Mouse (Mus musculus): ENCODE measurements at regions not wholly inside any gene's neighbourhood (a gene's known extent, or its start where the extent isn't known, plus 50 kb on each side); places are given as distances from the start of the nearest gene placed in this dataset.
"Not testable (repeated sequence)": the region's sequence is repeated elsewhere in the genome, so short reads cannot be mapped to it uniquely, and the experiment has no call there.

DNA sequence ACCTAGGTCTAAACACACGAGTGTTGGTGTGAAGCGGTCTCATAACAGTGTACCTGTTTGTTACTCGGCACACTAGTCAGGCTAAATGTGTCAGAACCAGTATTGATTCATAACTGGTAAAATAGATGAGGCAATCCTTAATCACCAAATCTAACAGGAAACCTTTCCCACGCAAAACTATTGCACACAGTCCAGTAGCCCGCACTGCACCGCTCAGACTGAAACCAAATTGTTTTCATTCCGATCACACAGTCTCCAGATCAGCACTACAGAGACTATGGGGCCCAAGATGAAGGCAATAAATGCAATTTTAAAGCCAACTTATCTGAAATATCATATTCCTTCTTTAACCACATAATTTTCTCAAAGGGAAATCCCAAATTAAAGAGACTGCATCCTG lies 246.1 kb upstream of the Smim15 start:
- Histone ChIP-seq H3K4me1 (ENCODE audit: control insufficient read depth, insufficient read depth, low read length) (peaks cover 16% of the 10 kb centered on the region), H3K4me3 (ENCODE audit: insufficient read depth, low read length) (no peak overlapping the region), H3K27ac (ENCODE audit: insufficient read depth, low read length) (no peak overlapping the region)
- TF ChIP-seq CTCF (IDR thresholded peaks at IDR 0.05; ENCODE audit: extremely low read depth, insufficient read depth, low read length) (no peak), POLR2A (IDR thresholded peaks at IDR 0.05; ENCODE audit: extremely low read depth, insufficient read depth, low read length) (no peak)

DNA sequence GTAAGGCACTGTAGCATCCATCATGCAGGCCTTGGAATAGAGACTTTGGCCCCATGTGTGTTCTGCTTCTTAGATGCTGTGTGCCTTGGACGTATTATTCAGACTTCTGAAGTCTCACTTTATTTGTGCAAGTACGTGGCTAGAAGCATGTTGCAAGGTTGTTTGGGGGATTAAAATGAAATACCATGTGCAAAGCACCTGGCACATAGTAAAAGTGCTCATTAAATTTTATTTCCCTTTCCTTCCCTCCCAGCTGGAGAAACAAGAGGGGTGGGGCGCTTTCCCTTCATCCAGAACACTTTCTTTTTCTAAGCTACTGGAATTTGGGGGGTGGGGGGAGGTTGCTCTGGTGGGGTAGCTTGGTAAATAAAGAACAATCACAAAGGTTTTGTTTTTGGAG lies 248.7 kb upstream of the Smim15 start:
- Histone ChIP-seq H3K4me3 (ENCODE audit: insufficient read depth, low read length) (no peak overlapping the region), H3K27ac (ENCODE audit: insufficient read depth, low read length) (no peak overlapping the region), H3K4me1 (ENCODE audit: control insufficient read depth, insufficient read depth, low read length) (peaks cover 19% of the 10 kb centered on the region)
- TF ChIP-seq POLR2A (IDR thresholded peaks at IDR 0.05; ENCODE audit: extremely low read depth, insufficient read depth, low read length) (no peak), CTCF (IDR thresholded peaks at IDR 0.05; ENCODE audit: extremely low read depth, insufficient read depth, low read length) (no peak)

DNA sequence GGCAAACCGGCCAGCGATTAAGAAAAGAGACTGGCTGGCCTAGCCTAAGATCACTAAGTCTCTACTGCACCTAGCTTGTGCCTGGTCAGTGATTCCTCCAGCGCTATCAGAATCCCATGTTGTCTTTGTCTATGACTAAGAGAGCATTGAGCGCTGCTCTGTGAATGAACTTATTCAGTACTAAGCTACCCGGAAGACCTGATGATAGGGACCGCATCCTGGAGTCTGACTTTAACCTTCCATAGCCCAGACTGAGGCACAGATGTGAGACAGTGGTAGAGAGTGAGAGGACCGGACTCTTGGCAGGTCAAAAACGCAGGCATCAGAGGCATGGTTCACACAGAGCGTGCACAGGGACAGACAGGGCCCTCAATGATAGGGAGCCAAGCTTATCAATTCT lies 252.5 kb upstream of the Smim15 start:
- Histone ChIP-seq H3K27ac (ENCODE audit: insufficient read depth, low read length) (no peak overlapping the region), H3K4me1 (ENCODE audit: control insufficient read depth, insufficient read depth, low read length) (peaks cover 8% of the 10 kb centered on the region), H3K4me3 (ENCODE audit: insufficient read depth, low read length) (no peak overlapping the region)
- TF ChIP-seq POLR2A (IDR thresholded peaks at IDR 0.05; ENCODE audit: extremely low read depth, insufficient read depth, low read length) (no peak), CTCF (IDR thresholded peaks at IDR 0.05; ENCODE audit: extremely low read depth, insufficient read depth, low read length) (no peak)

DNA sequence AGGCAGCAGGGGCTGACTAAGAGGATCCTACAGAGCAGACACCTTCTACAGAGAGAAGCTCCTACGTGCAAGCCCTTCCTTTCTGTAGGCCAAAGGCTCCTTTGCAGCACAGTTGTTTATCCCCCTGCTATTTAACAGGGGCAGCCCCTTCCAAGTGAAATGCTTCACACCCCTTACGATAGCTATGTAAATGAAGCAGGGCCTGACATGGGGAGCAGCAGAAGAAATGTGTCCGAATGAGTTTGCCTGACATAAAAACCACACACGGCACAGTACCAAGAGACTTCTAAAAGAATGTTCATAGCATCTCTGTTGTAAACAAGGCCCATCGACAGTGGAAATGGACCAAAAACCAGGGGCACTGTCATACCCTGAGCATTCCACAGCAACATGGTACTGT lies 259.3 kb upstream of the Smim15 start:
- no peak for TF ChIP-seq CTCF (IDR thresholded peaks at IDR 0.05; ENCODE audit: extremely low read depth, insufficient read depth, low read length)
- no peak for TF ChIP-seq POLR2A (IDR thresholded peaks at IDR 0.05; ENCODE audit: extremely low read depth, insufficient read depth, low read length)
- H3K4me1 ChIP-seq (ENCODE audit: control insufficient read depth, insufficient read depth, low read length): no peaks in the 10 kb centered on the region; the same call in 1 of the 2 replicates
- no peak overlapping the region for H3K4me3 ChIP-seq (ENCODE audit: insufficient read depth, low read length)
- H3K27ac ChIP-seq (ENCODE audit: insufficient read depth, low read length): no peak overlapping the region

DNA sequence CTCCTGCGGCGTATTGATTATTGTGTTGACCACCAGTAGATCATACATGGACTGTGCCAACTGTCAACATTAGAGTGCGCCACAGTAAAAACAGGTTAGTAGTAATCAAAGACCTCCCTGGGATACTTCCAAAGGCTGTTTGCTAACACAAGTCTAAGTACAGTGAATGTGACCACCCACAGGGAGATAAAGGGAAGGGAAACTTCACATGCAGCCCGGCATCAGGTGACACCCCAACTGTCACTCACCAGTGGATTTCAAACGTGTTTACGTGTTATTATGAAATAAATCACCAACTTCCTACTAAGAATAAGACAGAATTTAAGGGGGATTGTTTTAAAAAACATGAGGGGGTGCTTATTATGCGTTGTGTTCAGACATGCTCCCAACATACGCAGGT lies 262.5 kb upstream of the Smim15 start:
- Histone ChIP-seq H3K27ac (ENCODE audit: insufficient read depth, low read length) (no peak overlapping the region), H3K4me3 (ENCODE audit: insufficient read depth, low read length) (no peak overlapping the region), H3K4me1 (ENCODE audit: control insufficient read depth, insufficient read depth, low read length) (peaks cover 3% of the 10 kb centered on the region; the same call in 1 of the 2 replicates)
- TF ChIP-seq CTCF (IDR thresholded peaks at IDR 0.05; ENCODE audit: extremely low read depth, insufficient read depth, low read length) (no peak), POLR2A (IDR thresholded peaks at IDR 0.05; ENCODE audit: extremely low read depth, insufficient read depth, low read length) (no peak)

DNA sequence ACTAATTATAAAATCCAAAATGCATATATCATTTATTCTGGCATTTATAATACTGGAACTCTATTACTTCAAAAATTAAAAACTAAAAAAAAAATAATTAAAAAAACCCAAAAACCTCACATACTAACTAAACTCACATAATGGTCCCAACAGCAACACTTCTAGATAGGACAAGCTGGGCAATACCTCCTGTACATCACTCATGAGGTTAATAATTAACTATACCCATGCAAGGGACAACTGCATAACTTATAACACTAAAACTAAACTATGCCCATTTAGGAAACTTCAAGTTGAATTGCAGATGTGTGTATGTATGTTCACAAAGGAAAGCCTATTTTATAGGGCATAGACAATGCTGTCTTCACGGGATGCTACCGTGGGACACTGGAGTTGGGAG lies 263.0 kb upstream of the Smim15 start:
- TF ChIP-seq CTCF (IDR thresholded peaks at IDR 0.05; ENCODE audit: extremely low read depth, insufficient read depth, low read length): no peak
- no peak for TF ChIP-seq POLR2A (IDR thresholded peaks at IDR 0.05; ENCODE audit: extremely low read depth, insufficient read depth, low read length)
- H3K4me3 ChIP-seq (ENCODE audit: insufficient read depth, low read length): no peak overlapping the region
- no peak overlapping the region for H3K27ac ChIP-seq (ENCODE audit: insufficient read depth, low read length)
- peaks cover 3% of the 10 kb centered on the region; the same call in 1 of the 2 replicates for H3K4me1 ChIP-seq (ENCODE audit: control insufficient read depth, insufficient read depth, low read length)

DNA sequence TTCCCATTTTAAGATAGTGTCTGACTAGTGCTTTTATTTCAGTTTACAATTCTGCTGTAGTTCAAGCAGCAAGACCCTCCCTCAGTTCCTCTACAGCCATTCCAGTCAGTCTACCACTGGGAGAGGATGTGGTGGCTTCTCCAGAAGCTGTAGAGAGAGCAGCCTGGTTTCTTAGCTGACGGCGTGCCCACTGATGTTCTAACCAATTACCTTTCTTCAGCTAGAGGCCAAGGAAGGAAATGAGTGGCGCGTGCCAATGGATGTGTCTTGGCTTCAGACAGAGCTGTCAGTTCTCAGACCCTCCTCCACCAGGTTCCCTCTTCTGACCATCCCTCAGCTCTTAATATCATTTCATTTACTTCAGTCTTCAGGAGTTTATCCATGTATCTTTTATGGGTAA lies 264.7 kb upstream of the Smim15 start:
- Histone ChIP-seq H3K4me1 (ENCODE audit: control insufficient read depth, insufficient read depth, low read length) (peaks cover 4% of the 10 kb centered on the region; the same call in 1 of the 2 replicates), H3K4me3 (ENCODE audit: insufficient read depth, low read length) (no peak overlapping the region), H3K27ac (ENCODE audit: insufficient read depth, low read length) (no peak overlapping the region)
- TF ChIP-seq POLR2A (IDR thresholded peaks at IDR 0.05; ENCODE audit: extremely low read depth, insufficient read depth, low read length): no peak
- no peak for TF ChIP-seq CTCF (IDR thresholded peaks at IDR 0.05; ENCODE audit: extremely low read depth, insufficient read depth, low read length)

DNA sequence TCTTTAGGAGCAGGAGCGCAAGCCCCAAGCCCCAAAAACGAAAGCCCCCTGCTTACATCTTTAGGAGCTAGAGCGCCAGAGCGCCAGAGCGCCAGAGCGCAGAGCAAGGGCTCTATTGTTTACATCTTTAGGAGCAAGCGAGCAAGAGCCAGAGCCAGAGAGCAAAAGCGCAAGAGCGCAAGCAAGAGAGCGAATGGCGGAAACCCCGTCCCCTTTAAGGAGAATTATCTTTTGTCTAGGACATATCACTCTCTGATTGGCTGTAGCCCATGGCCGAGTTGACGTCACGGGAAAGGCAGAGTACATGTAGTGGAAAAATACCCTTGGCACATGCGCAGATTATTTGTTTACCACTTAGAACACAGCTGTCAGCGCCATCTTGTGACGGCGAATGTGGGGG lies 269.7 kb upstream of the Smim15 start:
- H3K4me3 ChIP-seq (ENCODE audit: insufficient read depth, low read length); H3K4me1 ChIP-seq (ENCODE audit: control insufficient read depth, insufficient read depth, low read length); H3K27ac ChIP-seq (ENCODE audit: insufficient read depth, low read length): not testable (repeated sequence)

DNA sequence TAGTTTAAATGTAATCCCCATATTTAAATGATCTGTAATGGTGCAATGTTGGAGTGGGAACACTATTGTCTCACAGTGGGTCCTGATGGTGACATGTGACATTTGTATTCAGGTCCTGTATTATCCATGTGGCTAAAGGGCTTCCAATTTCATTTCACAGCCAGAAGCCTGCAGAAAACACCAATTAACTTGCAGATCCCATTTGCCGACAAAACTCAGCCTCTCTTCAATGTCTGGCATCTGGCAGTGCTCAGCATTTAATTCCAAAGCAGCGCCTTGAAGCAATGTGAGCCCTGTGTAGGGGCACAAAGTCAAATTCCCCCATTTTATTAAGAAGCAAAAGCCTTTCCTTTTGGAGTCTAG lies 277.0 kb upstream of the Smim15 start:
- TF ChIP-seq CTCF (IDR thresholded peaks at IDR 0.05; ENCODE audit: extremely low read depth, insufficient read depth, low read length) (no peak), POLR2A (IDR thresholded peaks at IDR 0.05; ENCODE audit: extremely low read depth, insufficient read depth, low read length) (no peak)
- Histone ChIP-seq H3K27ac (ENCODE audit: insufficient read depth, low read length) (no peak overlapping the region), H3K4me1 (ENCODE audit: control insufficient read depth, insufficient read depth, low read length) (peaks cover 7% of the 10 kb centered on the region; the same call in 1 of the 2 replicates), H3K4me3 (ENCODE audit: insufficient read depth, low read length) (no peak overlapping the region)

DNA sequence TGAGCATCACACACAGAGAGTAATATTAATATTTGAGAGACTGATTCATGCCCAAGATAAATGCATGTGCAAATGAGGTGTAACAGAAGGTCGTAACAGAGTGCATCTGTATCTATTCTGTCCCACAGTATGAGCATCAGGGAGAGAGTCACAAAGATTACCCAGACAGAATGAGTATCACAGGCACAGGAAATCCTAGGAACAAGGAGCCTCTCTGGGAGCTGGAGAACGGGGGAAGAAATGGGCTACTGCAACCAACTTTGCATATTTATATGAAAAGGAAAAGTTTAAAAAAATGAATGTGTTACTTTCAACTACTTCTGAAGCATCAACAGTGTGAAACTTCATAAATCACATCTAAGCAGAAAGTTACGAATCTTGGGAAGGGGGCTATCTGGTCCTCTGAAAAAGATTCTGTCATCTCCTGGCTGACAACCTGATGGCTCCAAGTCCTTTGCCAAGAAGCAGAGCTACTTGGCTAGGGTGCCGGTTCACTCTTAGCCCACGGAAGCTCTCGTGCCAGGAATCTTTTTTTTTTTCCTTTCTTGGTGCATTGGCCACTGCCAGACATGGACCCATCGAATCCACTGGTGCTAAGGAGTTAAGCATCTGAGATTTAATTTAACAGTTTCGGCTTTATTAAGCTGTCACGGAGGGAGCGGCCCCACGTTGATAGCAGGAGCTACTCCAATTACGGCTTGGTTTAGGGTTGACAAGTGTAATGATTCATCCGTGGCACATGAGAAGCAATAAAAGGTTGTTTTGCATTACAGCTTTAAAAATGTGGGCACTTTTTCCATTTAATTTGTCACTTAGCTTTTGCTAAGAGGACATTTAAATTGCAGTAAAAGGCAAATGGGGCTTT lies 277.6 kb upstream of the Smim15 start:
- Histone ChIP-seq H3K27ac (ENCODE audit: insufficient read depth, low read length) (no peak overlapping the region), H3K4me1 (ENCODE audit: control insufficient read depth, insufficient read depth, low read length) (peaks cover 7% of the 10 kb centered on the region; the same call in 1 of the 2 replicates), H3K4me3 (ENCODE audit: insufficient read depth, low read length) (no peak overlapping the region)
- TF ChIP-seq POLR2A (IDR thresholded peaks at IDR 0.05; ENCODE audit: extremely low read depth, insufficient read depth, low read length) (no peak), CTCF (IDR thresholded peaks at IDR 0.05; ENCODE audit: extremely low read depth, insufficient read depth, low read length) (no peak)

Data from cortical plate, adult 2 months (tissue).